Comparison of ENCODE assay signal across 7 mouse cellular contexts in the genomic region with DNA sequence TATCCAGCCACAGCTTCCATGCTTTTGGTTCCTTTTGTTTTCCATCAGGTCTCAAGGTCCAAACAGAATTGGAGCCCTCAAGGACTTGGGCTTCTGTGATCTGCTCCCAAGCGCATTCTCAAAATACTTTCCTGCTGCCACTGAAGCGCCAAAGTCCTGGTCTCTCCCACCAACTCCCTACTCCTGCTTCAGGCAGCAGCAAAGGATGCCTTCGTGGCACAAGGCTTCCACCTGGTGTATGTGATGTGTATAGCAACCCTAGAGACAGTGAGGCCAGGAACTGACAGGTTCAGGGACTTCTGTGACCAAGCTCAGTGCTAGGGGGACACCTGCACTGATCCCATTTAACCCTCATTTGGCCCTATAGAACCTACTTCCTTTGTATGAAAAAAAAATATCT. TPM values are rescaled to one million over a fixed set of nuclear protein-coding genes. Genes with fewer than 3 reads are reported as not detected.
DNase-seq lines count a peak whose midpoint lies in the region; ATAC-seq lines count a peak whose summit lies in the region.

No protein-coding gene starts in this region.

- H3K9me3 ChIP-seq in liver, embryonic 12.5 days (replicated peaks): no peaks in the 10 kb centered on the region
- no peaks in the 10 kb centered on the region for H3K9me3 ChIP-seq in midbrain, embryonic 11.5 days (ENCODE audit: control insufficient read depth, low read length)

- WGBS in liver, embryonic 12.5 days (ENCODE audit: insufficient replicate concordance): 24% methylated on average over 3 of the region's 3 CpGs
- 15% methylated on average over 3 of the region's 3 CpGs for WGBS in midbrain, embryonic 11.5 days

- no peaks in the 10 kb centered on the region for H3K36me3 ChIP-seq in liver, embryonic 12.5 days
- no peaks in the 10 kb centered on the region for H3K36me3 ChIP-seq in midbrain, embryonic 11.5 days (ENCODE audit: control insufficient read depth, insufficient read depth, low read length)

- ATAC-seq in liver, embryonic 12.5 days: no peak
- 0 out of 2 replicates have a peak, but pooled peaks have one; percentile 47 for ATAC-seq in midbrain, embryonic 11.5 days (ENCODE audit: low FRiP score)

- H3K27me3 ChIP-seq in liver, embryonic 12.5 days (replicated peaks): peaks cover 19% of the 10 kb centered on the region
- no peaks in the 10 kb centered on the region for H3K27me3 ChIP-seq in midbrain, embryonic 11.5 days (ENCODE audit: control insufficient read depth, insufficient read depth, low read length)

- H3K4me1 ChIP-seq in liver, embryonic 12.5 days: no peaks in the 10 kb centered on the region
- peaks cover 7% of the 10 kb centered on the region for H3K4me1 ChIP-seq in midbrain, embryonic 11.5 days (ENCODE audit: control insufficient read depth, insufficient read depth, low read length)

- H3K4me3 ChIP-seq in liver, embryonic 12.5 days: no peak overlapping the region
- no peak overlapping the region for H3K4me3 ChIP-seq in midbrain, embryonic 11.5 days (ENCODE audit: low read depth, low read length)

- peak; percentile 10 for DNase-seq in liver
- DNase-seq in adrenal gland, postnatal 14 days: peak; percentile 53
- peak; percentile 65 for DNase-seq in embryo, embryonic 11 days
- DNase-seq in kidney, postnatal 4 days: peak; percentile 62 to 66
- peak; percentile 90 for DNase-seq in midbrain, embryonic 11.5 days (ENCODE audit: low spot score, missing footprints)
- DNase-seq in testis, postnatal 10 days (ENCODE audit: low spot score): peak; percentile 70

- no peak overlapping the region for H3K27ac ChIP-seq in liver, embryonic 12.5 days
- H3K27ac ChIP-seq in midbrain, embryonic 11.5 days (ENCODE audit: low read depth, low read length): no peak overlapping the region

- no peak overlapping the region for H3K9ac ChIP-seq in liver, embryonic 12.5 days
- no peak overlapping the region for H3K9ac ChIP-seq in midbrain, embryonic 11.5 days (ENCODE audit: low read length)

- H3K4me2 ChIP-seq in liver, embryonic 12.5 days: no peak overlapping the region
- no peak overlapping the region for H3K4me2 ChIP-seq in midbrain, embryonic 11.5 days

RNA-seq across cellular contexts. Expression of a gene that starts 54.0 kb away (rescaled TPM):
- polyA plus RNA-seq in liver, embryonic 12.5 days (2016; fragmentation: Nextera tagmentation; extraction: Ambion mirVana): not detected in 2 replicates
- 1.2 and 1.5 TPM in 2 replicates for total RNA-seq in adrenal gland, postnatal 14 days (2021)
- 0.07 and 0.17 TPM in 2 replicates for polyA plus RNA-seq in midbrain, embryonic 11.5 days (2014; fragmentation: Nextera tagmentation; extraction: Ambion mirVana)

Comparison
In these comparisons a context has a peak if more than half of its experiments do, and no peak if none do; other contexts are left out.
1. DNase-seq: peak in every context shown above with its lines; median percentile 90 in midbrain, embryonic 11.5 days; 70 in testis, postnatal 10 days; 65 in embryo, embryonic 11 days; 64 in kidney, postnatal 4 days; 53 in adrenal gland, postnatal 14 days; 10 in liver.